Mouse (Mus musculus): Measurements from ENCODE around the gene 4921536K21Rik. TPM values are rescaled to one million over a fixed set of nuclear protein-coding genes. Genes with fewer than 3 reads are reported as not detected.
"Not testable (repeated sequence)": the region's sequence is repeated elsewhere in the genome, so short reads cannot be mapped to it uniquely, and the experiment has no call there.

Gene 4921536K21Rik
- total RNA-seq, 2 experiments from 2014 or later: 0.25 to 0.39 TPM

GRCm38 (mm10) chr11:3912875-3913271, 18.0 kb upstream of the 4921536K21Rik start:
- peak; percentile 32 to 44 for DNase-seq (ENCODE audit: low spot score in 2 of 2)
- intact Hi-C loops (cut with DNase I): loop anchor here (1.0 kb wide), 1 partner anchor 18 kb away; the partner anchor contains the start of genes 4921536K21Rik and Dusp18

GRCm38 (mm10) chr11:3912100-3912874, 17.4 kb upstream of the 4921536K21Rik start:
- peak; percentile 54 to 59 for DNase-seq (ENCODE audit: low spot score in 2 of 2)
- intact Hi-C loops (cut with DNase I): no loop called here

GRCm38 (mm10) chr11:3911440-3911839, 16.5 kb upstream of the 4921536K21Rik start:
- intact Hi-C loops (cut with DNase I); DNase-seq (ENCODE audit: low spot score in 2 of 2): not testable (repeated sequence)

- intact Hi-C loops (cut with DNase I): no loop called here
- no peak for DNase-seq (ENCODE audit: low spot score in 2 of 2)
These were observed 15.8 kb upstream of the 4921536K21Rik start for GRCm38 (mm10) chr11:3910513-3911310.

GRCm38 (mm10) chr11:3909236-3909635, 14.3 kb upstream of the 4921536K21Rik start:
- intact Hi-C loops (cut with DNase I): no loop called here
- DNase-seq (ENCODE audit: low spot score in 2 of 2): no peak

- DNase-seq (ENCODE audit: low spot score in 2 of 2): no peak
- intact Hi-C loops (cut with DNase I): no loop called here
These were observed 10.5 kb upstream of the 4921536K21Rik start for GRCm38 (mm10) chr11:3905446-3905845.

- intact Hi-C loops (cut with DNase I): no loop called here
- no peak for DNase-seq (ENCODE audit: low spot score in 2 of 2)
These were observed 9.8 kb upstream of the 4921536K21Rik start for GRCm38 (mm10) chr11:3904673-3905072.

- DNase-seq (ENCODE audit: low spot score in 2 of 2): peak; percentile 61 to 68
- intact Hi-C loops (cut with DNase I): no loop called here
These were observed 8.1 kb upstream of the 4921536K21Rik start for GRCm38 (mm10) chr11:3903046-3903445.

GRCm38 (mm10) chr11:3902516-3902915, 7.6 kb upstream of the 4921536K21Rik start:
- DNase-seq (ENCODE audit: low spot score in 2 of 2): no peak
- intact Hi-C loops (cut with DNase I): no loop called here

GRCm38 (mm10) chr11:3900296-3900695, 5.4 kb upstream of the 4921536K21Rik start:
- intact Hi-C loops (cut with DNase I): no loop called here
- no peak for DNase-seq (ENCODE audit: low spot score in 2 of 2)

- DNase-seq (ENCODE audit: low spot score in 2 of 2): no peak
- intact Hi-C loops (cut with DNase I): loop anchor here (1.0 kb wide), 1 partner anchor 17 kb away; no protein-coding TSS in a partner anchor
These were observed 1.0 kb upstream of the 4921536K21Rik start for GRCm38 (mm10) chr11:3895933-3896332.

GRCm38 (mm10) chr11:3895458-3895857, 560 bp upstream of the 4921536K21Rik start:
- intact Hi-C loops (cut with DNase I): loop anchor here (1.0 kb wide), 1 partner anchor 18 kb away; no protein-coding TSS in a partner anchor
- DNase-seq (ENCODE audit: low spot score in 2 of 2): no peak

- intact Hi-C loops (cut with DNase I): no loop called here
- DNase-seq (ENCODE audit: low spot score in 2 of 2): no peak
These were observed 928 bp downstream of the 4921536K21Rik start for GRCm38 (mm10) chr11:3893970-3894369.

GRCm38 (mm10) chr11:3887331-3887730, 7.6 kb downstream of the 4921536K21Rik start:
- intact Hi-C loops (cut with DNase I): no loop called here
- no peak for DNase-seq (ENCODE audit: low spot score in 2 of 2)

- DNase-seq (ENCODE audit: low spot score in 2 of 2): no peak
- intact Hi-C loops (cut with DNase I): no loop called here
These were observed 11.2 kb downstream of the 4921536K21Rik start for GRCm38 (mm10) chr11:3883711-3884110.

- DNase-seq (ENCODE audit: low spot score in 2 of 2): peak; percentile 83 to 84
- intact Hi-C loops (cut with DNase I): loop anchor here (1.0 to 5.0 kb wide), 2 partner anchors 48 to 72 kb away; no protein-coding TSS in a partner anchor
These were observed 15.1 kb downstream of the 4921536K21Rik start for GRCm38 (mm10) chr11:3879836-3880235.

- intact Hi-C loops (cut with DNase I): loop anchor here (5.0 kb wide), 1 partner anchor 46 kb away; no protein-coding TSS in a partner anchor
- DNase-seq (ENCODE audit: low spot score in 2 of 2): no peak
These were observed 16.2 kb downstream of the 4921536K21Rik start for GRCm38 (mm10) chr11:3878660-3879059.

- DNase-seq (ENCODE audit: low spot score in 2 of 2): no peak
- intact Hi-C loops (cut with DNase I): loop anchor here (5.0 kb wide), 1 partner anchor 44 kb away; no protein-coding TSS in a partner anchor
These were observed 18.5 kb downstream of the 4921536K21Rik start for GRCm38 (mm10) chr11:3876419-3876818.

GRCm38 (mm10) chr11:3864343-3864742, 30.6 kb downstream of the 4921536K21Rik start:
- no peak for DNase-seq (ENCODE audit: low spot score in 2 of 2)
- intact Hi-C loops (cut with DNase I): loop anchor here (5.0 kb wide), 1 partner anchor 37 kb away; no protein-coding TSS in a partner anchor

All from left cerebral cortex, postnatal 25 days (tissue).